Mouse (Mus musculus) midbrain, embryonic 11.5 days (tissue): ENCODE data around the gene Gstp3. TPM values are rescaled to one million over a fixed set of nuclear protein-coding genes. Genes with fewer than 3 reads are reported as not detected.
"Not testable (repeated sequence)": the region's sequence is repeated elsewhere in the genome, so short reads cannot be mapped to it uniquely, and the experiment has no call there.

Source experiments
- ATAC-seq: fragments of 200-750 bp; cut with Nextera tagmentation; 2 replicates; pipeline ENCODE4 v1.8.0; 2017; ENCODE audit warnings: moderate TSS enrichment, moderate library complexity; ENCODE audit not compliant: low FRiP score
- DNase-seq: peaks from one replicate; pipeline ENCODE4 v3.0.0; 2015; ENCODE audit warnings: low spot score; ENCODE audit errors: missing footprints
- H3K27ac ChIP-seq: fragments of 300-500 bp; sonication (generic); 2 replicates; pipeline ENCODE4 v1.5.1; 2014; ENCODE audit warnings: low read depth, low read length
- H3K27me3 ChIP-seq: fragments of 300-500 bp; sonication (generic); 2 replicates; pipeline ENCODE4 v1.6.1; 2014; ENCODE audit warnings: mild to moderate bottlenecking, low read length, moderate library complexity, mixed read lengths; ENCODE audit not compliant: control insufficient read depth, insufficient read depth
- H3K36me3 ChIP-seq: fragments of 300-500 bp; sonication (generic); 2 replicates; pipeline ENCODE4 v1.6.1; 2014; ENCODE audit warnings: mild to moderate bottlenecking, low read length, moderate library complexity, mixed read lengths; ENCODE audit not compliant: control insufficient read depth, insufficient read depth
- H3K4me1 ChIP-seq: fragments of 300-500 bp; sonication (generic); 2 replicates; pipeline ENCODE4 v1.6.1; 2014; ENCODE audit warnings: low read length; ENCODE audit not compliant: control insufficient read depth, insufficient read depth
- H3K4me2 ChIP-seq: fragments of 300-500 bp; sonication (generic); 2 replicates; pipeline ENCODE4 v1.6.1; 2014; ENCODE audit warnings: mild to moderate bottlenecking, moderate library complexity
- H3K4me3 ChIP-seq: fragments of 300-500 bp; sonication (generic); 2 replicates; pipeline ENCODE4 v1.5.1; 2014; ENCODE audit warnings: low read depth, low read length
- H3K9ac ChIP-seq: fragments of 300-500 bp; sonication (generic); 2 replicates; pipeline ENCODE4 v1.6.1; 2014; ENCODE audit warnings: low read length
- H3K9me3 ChIP-seq: fragments of 300-500 bp; sonication (generic); 2 replicates; pipeline ENCODE4 v1.6.1; 2016; ENCODE audit warnings: low read length; ENCODE audit not compliant: control insufficient read depth
- WGBS: fragments of 180-500 bp; shearing (Covaris S2); extraction: QIAGEN DNeasy Blood & Tissue Kit; methylation state at CpG from one replicate; pipeline ENCODE4 v1.1.7; 2014; 5-methylcytosine and 5-hydroxymethylcytosine counted together
- polyA plus RNA-seq: library from polyadenylated mRNA; unstranded; fragments of >200 nt; fragmentation: Nextera tagmentation; extraction: Ambion mirVana; gene quantifications from 2 replicates; pipeline ENCODE4 v1.2.1, GENCODE M21; 2014

Gstp3 gene
- polyA plus RNA-seq, 1 experiment from 2014 or later, result not detected

DNA sequence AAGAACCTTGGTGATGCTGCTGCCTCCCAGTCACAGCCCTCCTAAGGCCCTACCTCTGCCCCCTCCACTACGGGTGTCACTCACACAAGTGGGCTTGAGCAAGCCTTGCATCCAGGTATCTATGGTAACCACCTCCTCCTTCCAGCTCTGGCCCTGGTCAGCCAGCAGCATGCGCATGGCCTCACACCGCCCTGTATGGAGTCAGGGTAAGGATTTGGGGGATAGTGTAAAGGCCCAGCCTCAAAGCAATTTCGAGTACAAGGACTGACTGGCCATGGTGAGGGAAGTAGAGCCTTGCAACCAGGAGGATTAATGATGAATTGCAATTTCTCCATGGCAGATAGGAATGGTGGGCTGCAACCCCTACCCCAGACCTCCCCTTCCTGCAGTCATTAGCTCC lies 17.9 kb downstream of the Gstp3 start:
- H3K9me3 ChIP-seq, H3K4me2 ChIP-seq, H3K4me3 ChIP-seq, H3K36me3 ChIP-seq, H3K4me1 ChIP-seq, H3K27ac ChIP-seq, H3K9ac ChIP-seq, DNase-seq, ATAC-seq, H3K27me3 ChIP-seq: not testable (repeated sequence)
- 80% methylated on average over 3 of the region's 4 CpGs for WGBS

DNA sequence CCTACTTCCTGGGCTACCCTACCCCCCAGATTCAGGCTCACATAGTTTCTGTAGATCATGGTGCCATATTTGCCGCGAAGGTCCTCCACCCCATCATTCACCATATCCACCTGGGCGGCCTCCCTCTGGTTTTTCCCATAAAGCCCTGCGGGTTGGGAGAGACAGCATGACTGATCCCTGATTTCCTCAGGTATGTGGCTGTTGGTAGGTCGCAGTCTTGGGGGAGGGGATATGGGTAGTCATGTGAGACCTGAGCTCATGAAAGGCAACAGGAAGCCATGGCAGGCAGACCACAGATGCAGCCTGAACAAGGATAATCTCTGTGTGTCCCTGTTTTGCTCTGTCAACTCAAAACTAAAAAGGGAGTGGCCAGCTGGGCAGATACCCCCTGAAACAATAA lies 18.4 kb downstream of the Gstp3 start:
- H3K27me3 ChIP-seq, H3K9ac ChIP-seq, H3K9me3 ChIP-seq, H3K4me2 ChIP-seq, H3K4me1 ChIP-seq, H3K4me3 ChIP-seq, H3K27ac ChIP-seq, ATAC-seq, H3K36me3 ChIP-seq: not testable (repeated sequence)
- DNase-seq, result peak; percentile 78
- WGBS, result 85% methylated on average over 5 of the region's 5 CpGs

DNA sequence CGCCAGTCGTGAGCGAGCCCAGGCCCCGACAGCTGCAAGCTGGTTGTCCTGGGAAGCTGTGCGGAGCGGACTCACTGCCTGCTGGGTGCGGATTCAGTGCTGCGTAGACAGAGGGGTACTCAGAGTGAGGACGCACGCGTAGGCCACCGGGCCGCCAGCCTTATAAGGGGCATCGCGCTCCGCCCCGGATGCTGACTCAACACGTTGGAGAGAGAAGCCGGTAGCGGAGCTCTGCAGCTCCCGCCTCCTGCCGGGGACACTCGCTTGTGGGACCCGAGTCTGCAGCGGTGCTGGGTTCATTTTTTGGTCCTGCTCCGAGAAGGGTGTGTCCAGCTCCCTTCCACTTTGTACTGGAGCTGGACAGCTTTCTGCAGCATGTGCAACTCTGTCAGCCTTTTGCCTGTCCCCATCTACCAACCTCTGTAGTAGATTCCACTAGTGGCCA lies 21.6 kb downstream of the Gstp3 start, which contains the start of gene Gstp1:
TSS of gene Gstp1 (minus strand) at position 198 of the 445 bp plus-strand sequence.
- Histone ChIP-seq H3K4me2 (peak within 1 kb of the TSS; percentile 75), H3K27ac (no peak within 1 kb of the TSS), H3K9me3 (no peaks in the 10 kb centered on the region), H3K4me3 (peak within 1 kb of the TSS; percentile 59), H3K27me3 (no peaks in the 10 kb centered on the region), H3K9ac (peak within 1 kb of the TSS; percentile 80), H3K4me1 (peaks cover 9% of the 10 kb centered on the region; the same call in 1 of the 2 replicates), H3K36me3 (no peaks in the 10 kb centered on the region)
- ATAC-seq (peak; percentile 87), DNase-seq (peak; percentile 96)
- WGBS, result under 1% methylated on average over 26 of the region's 26 CpGs

DNA sequence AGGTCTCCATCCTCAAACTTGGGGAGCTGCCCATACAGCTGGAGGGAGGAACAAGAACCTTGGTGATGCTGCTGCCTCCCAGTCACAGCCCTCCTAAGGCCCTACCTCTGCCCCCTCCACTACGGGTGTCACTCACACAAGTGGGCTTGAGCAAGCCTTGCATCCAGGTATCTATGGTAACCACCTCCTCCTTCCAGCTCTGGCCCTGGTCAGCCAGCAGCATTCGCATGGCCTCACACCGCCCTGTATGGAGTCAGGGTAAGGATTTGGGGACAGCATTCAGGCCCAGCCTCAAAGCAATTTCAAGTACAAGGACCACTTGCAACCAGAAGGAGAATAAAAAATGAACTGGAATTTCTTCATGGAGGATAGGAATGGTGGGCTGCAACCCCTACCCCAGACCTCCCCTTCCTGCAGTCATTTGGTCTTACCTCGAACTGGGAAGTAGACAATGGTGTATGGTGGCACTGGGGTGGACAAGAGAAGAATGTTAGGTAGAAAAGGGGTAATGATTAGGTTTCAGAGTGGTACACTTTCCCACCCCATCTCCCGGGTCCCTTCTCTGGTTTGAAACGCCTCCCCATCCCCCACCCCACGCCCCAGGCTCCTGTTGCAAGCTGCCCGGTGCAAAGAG lies 22.1 kb downstream of the Gstp3 start:
- H3K4me1 ChIP-seq, DNase-seq, H3K27me3 ChIP-seq, H3K27ac ChIP-seq, H3K36me3 ChIP-seq, H3K9me3 ChIP-seq: not testable (repeated sequence)
- WGBS, result 26% methylated on average over 7 of the region's 8 CpGs
- Histone ChIP-seq H3K9ac (peak overlapping the region; percentile 80), H3K4me3 (peak overlapping the region; percentile 59), H3K4me2 (peak overlapping the region; percentile 75)
- ATAC-seq, result peak; percentile 65; the same call in 1 of the 2 replicates

DNA sequence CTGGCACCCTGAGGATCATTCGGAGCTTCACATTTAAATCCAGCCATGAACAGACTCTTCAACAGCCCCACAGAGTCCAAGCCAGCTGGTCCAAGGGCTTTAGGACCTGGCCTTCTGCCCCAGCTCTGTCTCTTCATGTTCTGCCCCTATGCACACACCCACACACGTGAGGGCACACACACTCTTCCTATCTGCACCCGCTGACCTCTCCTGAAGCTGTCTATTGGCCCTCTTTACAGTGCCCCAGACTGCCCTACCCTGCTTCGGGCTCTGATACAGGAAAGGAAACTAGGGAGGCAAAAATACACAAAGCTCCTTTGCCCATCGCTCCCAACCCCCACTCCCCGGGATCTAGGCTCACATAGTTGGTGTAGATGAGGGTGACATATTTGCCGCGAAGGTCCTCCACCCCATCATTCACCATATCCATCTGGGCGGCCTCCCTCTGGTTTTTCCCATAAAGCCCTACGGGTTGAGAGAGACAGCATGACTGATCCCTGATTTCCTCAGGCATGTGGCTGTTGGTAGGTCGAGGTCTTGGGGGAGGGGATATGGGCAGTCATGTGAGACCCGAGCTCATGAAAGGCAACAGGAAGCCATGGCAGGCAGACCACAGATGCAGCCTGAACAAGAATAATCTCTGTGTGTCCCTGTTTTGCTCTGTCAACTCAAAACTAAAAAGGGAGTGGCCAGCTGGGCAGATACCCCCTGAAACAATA lies 22.9 kb downstream of the Gstp3 start:
- Histone ChIP-seq H3K27me3 (no peaks in the 10 kb centered on the region), H3K4me2 (no peak overlapping the region), H3K9ac (no peak overlapping the region), H3K4me3 (no peak overlapping the region), H3K27ac (no peak overlapping the region), H3K4me1 (peaks cover 9% of the 10 kb centered on the region; the same call in 1 of the 2 replicates), H3K36me3 (no peaks in the 10 kb centered on the region), H3K9me3 (no peaks in the 10 kb centered on the region)
- DNase-seq (peak; percentile 73), ATAC-seq (no peak)
- 77% methylated on average over 12 of the region's 12 CpGs for WGBS

DNA sequence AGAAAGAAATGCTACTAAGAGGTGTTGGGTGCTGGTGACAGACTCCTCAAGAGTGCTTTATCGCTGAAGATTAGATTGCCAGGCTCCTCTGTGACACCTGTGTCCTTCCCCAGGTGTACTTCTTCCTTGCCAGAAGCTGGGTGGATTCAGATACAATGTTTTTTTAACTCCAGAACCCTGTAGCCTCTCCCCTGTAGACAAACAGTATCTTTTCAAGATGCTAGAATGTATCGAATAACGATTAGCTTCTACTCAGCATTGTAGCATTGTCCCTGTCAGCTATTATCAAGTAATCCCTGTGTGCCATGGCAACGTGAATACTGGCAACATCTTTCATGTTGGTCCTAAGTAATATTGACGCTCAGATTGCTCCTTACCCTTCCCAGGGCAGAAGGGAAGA lies 25.6 kb downstream of the Gstp3 start:
- 54% methylated on average over 5 of the region's 5 CpGs for WGBS
- Histone ChIP-seq H3K9ac (no peak overlapping the region), H3K4me1 (peaks cover 9% of the 10 kb centered on the region; the same call in 1 of the 2 replicates), H3K36me3 (no peaks in the 10 kb centered on the region), H3K9me3 (no peaks in the 10 kb centered on the region), H3K4me3 (no peak overlapping the region), H3K27me3 (no peaks in the 10 kb centered on the region), H3K27ac (no peak overlapping the region), H3K4me2 (no peak overlapping the region)
- peak; percentile 17 for DNase-seq
- no peak for ATAC-seq

DNA sequence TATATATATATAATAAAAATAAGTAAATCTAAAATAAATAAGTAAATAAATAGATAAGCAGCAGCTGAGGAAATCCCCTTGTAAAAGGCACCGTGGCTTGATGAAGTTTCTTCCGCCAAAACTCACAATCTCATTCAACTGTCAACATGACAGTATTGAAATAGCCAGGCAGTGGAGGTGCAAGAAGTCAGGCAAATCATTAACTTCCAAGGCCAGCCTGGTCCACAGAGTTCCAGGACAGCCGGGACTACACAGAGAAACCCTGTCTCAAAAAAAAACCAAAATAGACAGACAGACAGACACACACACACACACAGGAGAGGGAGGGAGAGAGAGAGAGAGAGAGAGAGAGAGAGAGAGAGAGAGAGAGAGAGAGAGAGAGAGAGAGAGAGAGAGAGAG lies 26.1 kb downstream of the Gstp3 start:
- H3K4me3 ChIP-seq, result no peak overlapping the region
- H3K9me3 ChIP-seq, result no peaks in the 10 kb centered on the region
- no peak overlapping the region for H3K4me2 ChIP-seq
- no peak overlapping the region for H3K9ac ChIP-seq
- H3K27ac ChIP-seq, result no peak overlapping the region
- H3K4me1 ChIP-seq, result peaks cover 9% of the 10 kb centered on the region; the same call in 1 of the 2 replicates
- no peaks in the 10 kb centered on the region for H3K27me3 ChIP-seq
- DNase-seq (no peak), ATAC-seq (no peak)
- H3K36me3 ChIP-seq, result no peaks in the 10 kb centered on the region
- WGBS, result 83% methylated on average over 3 of the region's 3 CpGs

DNA sequence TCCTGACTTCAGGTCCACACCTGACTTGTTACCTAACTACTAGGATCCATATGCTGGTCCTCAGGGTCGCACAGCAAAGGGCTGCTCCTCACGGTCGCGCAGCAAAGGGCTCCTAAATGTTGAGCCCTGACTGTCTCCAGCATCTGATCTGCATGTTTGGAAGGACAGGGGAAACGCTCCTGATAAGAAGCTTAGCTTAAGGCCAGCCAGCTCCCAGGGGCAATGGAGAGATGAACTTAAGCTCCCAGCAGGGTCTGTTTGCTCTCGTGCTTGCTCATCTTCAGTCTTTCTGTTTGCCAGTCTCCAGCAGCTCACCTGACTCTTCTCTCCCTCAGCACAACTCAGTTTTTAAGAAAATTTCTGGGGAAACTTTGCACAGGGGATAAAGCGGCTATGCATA lies 26.7 kb downstream of the Gstp3 start:
- Histone ChIP-seq H3K9me3 (no peaks in the 10 kb centered on the region), H3K27me3 (no peaks in the 10 kb centered on the region), H3K4me2 (no peak overlapping the region), H3K27ac (no peak overlapping the region), H3K9ac (no peak overlapping the region), H3K4me3 (no peak overlapping the region), H3K4me1 (peaks cover 5% of the 10 kb centered on the region; the same call in 1 of the 2 replicates), H3K36me3 (no peaks in the 10 kb centered on the region)
- WGBS, result 55% methylated on average over 7 of the region's 7 CpGs
- DNase-seq (no peak), ATAC-seq (no peak)

DNA sequence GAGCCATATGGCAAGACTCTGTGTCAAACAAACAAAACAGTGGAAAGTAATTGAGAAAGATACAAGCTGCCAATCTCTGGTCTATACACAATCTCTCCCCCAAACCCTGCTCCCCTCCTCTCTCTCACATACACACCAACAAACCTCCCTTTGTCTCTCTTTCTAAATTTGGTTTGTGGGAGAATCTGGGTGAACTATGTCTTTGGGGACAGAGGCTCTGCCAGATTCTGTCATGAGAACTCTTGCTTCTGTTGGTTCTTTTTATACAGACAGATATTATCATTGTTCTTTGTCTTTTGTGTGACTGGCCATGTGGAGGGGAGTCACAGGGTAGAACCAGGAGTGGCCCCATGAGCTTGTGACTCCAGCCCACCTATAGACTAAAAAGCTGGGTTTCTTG lies 31.8 kb downstream of the Gstp3 start:
- Histone ChIP-seq H3K27ac (no peak overlapping the region), H3K36me3 (no peaks in the 10 kb centered on the region), H3K9me3 (no peaks in the 10 kb centered on the region), H3K4me2 (no peak overlapping the region), H3K4me3 (no peak overlapping the region), H3K27me3 (no peaks in the 10 kb centered on the region), H3K9ac (no peak overlapping the region), H3K4me1 (no peaks in the 10 kb centered on the region)
- DNase-seq (peak; percentile 17), ATAC-seq (no peak)
